Mouse (Mus musculus): ENCODE measurements around the gene Rps18. TPM values are rescaled to one million over a fixed set of nuclear protein-coding genes. Genes with fewer than 3 reads are reported as not detected.

The Rps18 gene
- polyA plus RNA-seq, 1 experiment from 2014 or later, result 1,837 TPM

GRCm38 (mm10) chr17:33926207-33926932, 29.4 kb downstream of the Rps18 start:
- 76% methylated on average over 17 of the region's 17 CpGs for WGBS
- Histone ChIP-seq H3K27me3 (no peaks in the 10 kb centered on the region), H3K9me3 (no peaks in the 10 kb centered on the region), H3K9ac (no peak overlapping the region), H3K27ac (no peak overlapping the region), H3K4me2 (no peak overlapping the region), H3K4me3 (no peak overlapping the region), H3K4me1 (peaks cover 28% of the 10 kb centered on the region), H3K36me3 (peaks cover 22% of the 10 kb centered on the region)
- no peak for ATAC-seq (ENCODE audit: insufficient number of reproducible peaks, low FRiP score, low TSS enrichment, low read depth)

GRCm38 (mm10) chr17:33925406-33926116, 30.2 kb downstream of the Rps18 start:
- no peaks in the 10 kb centered on the region for H3K27me3 ChIP-seq
- no peak for ATAC-seq (ENCODE audit: insufficient number of reproducible peaks, low FRiP score, low TSS enrichment, low read depth)
- WGBS, result 82% methylated on average over 21 of the region's 21 CpGs

GRCm38 (mm10) chr17:33924577-33925283, 31.1 kb downstream of the Rps18 start:
- no peaks in the 10 kb centered on the region for H3K27me3 ChIP-seq
- H3K27ac ChIP-seq, result no peak overlapping the region
- H3K4me3 ChIP-seq, result no peak overlapping the region
- WGBS, result 89% methylated on average over 10 of the region's 10 CpGs
- H3K9me3 ChIP-seq, result no peaks in the 10 kb centered on the region
- peaks cover 28% of the 10 kb centered on the region for H3K4me1 ChIP-seq
- no peak for ATAC-seq (ENCODE audit: insufficient number of reproducible peaks, low FRiP score, low TSS enrichment, low read depth)
- H3K36me3 ChIP-seq, result peaks cover 22% of the 10 kb centered on the region
- no peak overlapping the region for H3K4me2 ChIP-seq
- H3K9ac ChIP-seq, result no peak overlapping the region

More at GRCm38 (mm10) chr17:33925406-33926116, 30.2 kb downstream of the Rps18 start:
- H3K4me3 ChIP-seq, result no peak overlapping the region
- no peak overlapping the region for H3K9ac ChIP-seq
- H3K4me2 ChIP-seq, result no peak overlapping the region
- peaks cover 22% of the 10 kb centered on the region for H3K36me3 ChIP-seq
- H3K27ac ChIP-seq, result no peak overlapping the region
- H3K9me3 ChIP-seq, result no peaks in the 10 kb centered on the region
- peaks cover 26% of the 10 kb centered on the region for H3K4me1 ChIP-seq

GRCm38 (mm10) chr17:33921361-33921760, 34.4 kb downstream of the Rps18 start:
- Histone ChIP-seq H3K27ac (no peak overlapping the region), H3K4me3 (peak overlapping the region; percentile 56; the same call in 1 of the 2 replicates), H3K27me3 (no peaks in the 10 kb centered on the region), H3K9me3 (no peaks in the 10 kb centered on the region), H3K9ac (no peak overlapping the region), H3K4me2 (no peak overlapping the region), H3K4me1 (peaks cover 48% of the 10 kb centered on the region), H3K36me3 (peaks cover 24% of the 10 kb centered on the region)
- ATAC-seq (ENCODE audit: insufficient number of reproducible peaks, low FRiP score, low TSS enrichment, low read depth), result no peak
- WGBS, result 84% methylated on average over 7 of the region's 7 CpGs

GRCm38 (mm10) chr17:33920282-33921097, 35.3 kb downstream of the Rps18 start:
- H3K9ac ChIP-seq, result peak overlapping the region; percentile 54
- peaks cover 51% of the 10 kb centered on the region for H3K4me1 ChIP-seq
- whole genome bisulfite sequencing, result under 1% methylated on average over 36 of the region's 36 CpGs
- peak overlapping the region; percentile 88 for H3K4me2 ChIP-seq
- H3K9me3 ChIP-seq, result no peaks in the 10 kb centered on the region
- H3K27me3 ChIP-seq, result no peaks in the 10 kb centered on the region
- ATAC-seq (ENCODE audit: insufficient number of reproducible peaks, low FRiP score, low TSS enrichment, low read depth), result no peak
- H3K36me3 ChIP-seq, result peaks cover 18% of the 10 kb centered on the region
- peak overlapping the region; percentile 56 for H3K4me3 ChIP-seq
- peak overlapping the region; percentile 78 for H3K27ac ChIP-seq

- Histone ChIP-seq H3K4me3 (peak overlapping the region; percentile 56), H3K27me3 (no peaks in the 10 kb centered on the region), H3K4me1 (peaks cover 56% of the 10 kb centered on the region), H3K4me2 (peak overlapping the region; percentile 88), H3K27ac (peak overlapping the region; percentile 78), H3K36me3 (peaks cover 18% of the 10 kb centered on the region; the same call in 1 of the 2 replicates), H3K9ac (peak overlapping the region; percentile 54), H3K9me3 (no peaks in the 10 kb centered on the region)
- under 1% methylated on average over 52 of the region's 52 CpGs for WGBS
- ATAC-seq (ENCODE audit: insufficient number of reproducible peaks, low FRiP score, low TSS enrichment, low read depth), result no peak
Observed at GRCm38 (mm10) chr17:33919351-33920281, 36.2 kb downstream of the Rps18 start.

- Histone ChIP-seq H3K27ac (peak overlapping the region; percentile 78), H3K27me3 (no peaks in the 10 kb centered on the region), H3K4me3 (peak overlapping the region; percentile 56), H3K4me2 (peak overlapping the region; percentile 88), H3K9ac (peak overlapping the region; percentile 54; the same call in 1 of the 2 replicates), H3K9me3 (no peaks in the 10 kb centered on the region), H3K4me1 (peaks cover 61% of the 10 kb centered on the region), H3K36me3 (peaks cover 26% of the 10 kb centered on the region)
- WGBS, result 52% methylated on average over 37 of the region's 37 CpGs
- no peak for ATAC-seq (ENCODE audit: insufficient number of reproducible peaks, low FRiP score, low TSS enrichment, low read depth)
Observed at GRCm38 (mm10) chr17:33918293-33919203, 37.3 kb downstream of the Rps18 start.

- no peak for ATAC-seq (ENCODE audit: insufficient number of reproducible peaks, low FRiP score, low TSS enrichment, low read depth)
- H3K4me1 ChIP-seq, result peaks cover 62% of the 10 kb centered on the region
- peaks cover 32% of the 10 kb centered on the region for H3K36me3 ChIP-seq
- H3K4me3 ChIP-seq, result no peak overlapping the region
- H3K9me3 ChIP-seq, result no peaks in the 10 kb centered on the region
- no peak overlapping the region for H3K9ac ChIP-seq
- WGBS, result 82% methylated on average over 18 of the region's 18 CpGs
- no peak overlapping the region for H3K27ac ChIP-seq
- no peak overlapping the region for H3K4me2 ChIP-seq
- H3K27me3 ChIP-seq, result no peaks in the 10 kb centered on the region
Observed at GRCm38 (mm10) chr17:33917656-33918292, 38.0 kb downstream of the Rps18 start.

- no peaks in the 10 kb centered on the region for H3K27me3 ChIP-seq
- H3K4me1 ChIP-seq, result peaks cover 65% of the 10 kb centered on the region
- ATAC-seq (ENCODE audit: insufficient number of reproducible peaks, low FRiP score, low TSS enrichment, low read depth), result no peak
- peaks cover 38% of the 10 kb centered on the region for H3K36me3 ChIP-seq
- H3K9me3 ChIP-seq, result no peaks in the 10 kb centered on the region
- no peak overlapping the region; the same call in 1 of the 2 replicates for H3K27ac ChIP-seq
- peak overlapping the region; percentile 53 for H3K4me3 ChIP-seq
- peak overlapping the region; percentile 67 for H3K4me2 ChIP-seq
- H3K9ac ChIP-seq, result no peak overlapping the region
- 73% methylated on average over 31 of the region's 31 CpGs for WGBS
Observed at GRCm38 (mm10) chr17:33916847-33917655, 38.8 kb downstream of the Rps18 start.
